Mouse (Mus musculus): ENCODE results near the gene Gm48551.

The Gm48551 gene

DNA sequence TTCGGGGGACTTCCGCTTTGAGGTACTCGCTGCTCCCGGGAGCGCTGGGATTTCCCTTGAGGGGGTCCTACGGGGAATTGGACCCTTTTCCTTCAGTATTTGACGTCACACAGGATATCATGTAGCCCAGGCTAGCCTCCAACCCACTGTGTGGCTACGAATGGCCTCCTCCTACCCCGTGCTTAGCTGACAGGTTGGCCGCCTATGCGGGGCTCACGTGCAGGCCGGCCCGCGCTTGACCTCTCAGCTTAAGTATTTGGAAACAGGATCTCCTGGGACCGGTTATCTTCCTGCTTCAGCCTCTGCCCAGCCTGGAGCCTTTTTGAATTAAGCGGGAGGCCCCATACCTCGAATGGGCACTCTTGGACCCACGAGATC lies 328 bp downstream of the Gm48551 start:
- no peak for DNase-seq (ENCODE audit: low spot score)

DNA sequence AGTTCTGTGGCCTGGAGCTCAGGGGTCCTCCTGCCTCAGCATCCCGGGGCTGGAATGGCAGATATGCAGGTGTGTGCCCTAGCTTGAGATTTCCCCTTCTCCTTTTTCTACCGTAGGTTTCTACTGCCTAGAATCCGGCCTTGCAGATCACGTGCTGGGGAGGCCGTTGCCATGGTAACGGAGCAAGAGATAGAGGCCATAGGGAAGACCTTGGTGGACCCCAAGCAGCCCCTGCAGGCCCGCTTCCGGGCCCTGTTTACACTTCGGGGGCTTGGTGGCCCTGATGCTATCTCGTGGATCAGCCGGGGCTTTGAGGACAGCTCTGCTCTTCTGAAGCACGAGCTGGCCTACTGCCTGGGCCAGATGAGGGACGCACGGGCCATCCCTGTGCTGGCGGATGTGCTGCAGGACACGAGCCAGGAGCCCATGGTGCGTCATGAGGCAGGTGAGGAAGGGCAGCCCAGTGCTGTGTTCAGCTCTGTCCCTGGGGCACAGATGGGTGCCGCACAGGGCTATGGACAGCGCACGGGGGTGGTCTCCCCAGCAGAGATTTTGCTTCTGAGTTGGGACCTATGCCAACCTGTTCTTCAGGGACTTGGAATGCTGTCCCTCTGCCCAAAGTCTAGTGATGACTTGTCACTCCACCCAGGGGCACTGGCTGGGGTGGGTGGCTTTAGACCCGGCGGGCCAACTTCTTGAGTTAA lies 1.5 kb downstream of the Gm48551 start:
- DNase-seq (ENCODE audit: low spot score): no peak

DNA sequence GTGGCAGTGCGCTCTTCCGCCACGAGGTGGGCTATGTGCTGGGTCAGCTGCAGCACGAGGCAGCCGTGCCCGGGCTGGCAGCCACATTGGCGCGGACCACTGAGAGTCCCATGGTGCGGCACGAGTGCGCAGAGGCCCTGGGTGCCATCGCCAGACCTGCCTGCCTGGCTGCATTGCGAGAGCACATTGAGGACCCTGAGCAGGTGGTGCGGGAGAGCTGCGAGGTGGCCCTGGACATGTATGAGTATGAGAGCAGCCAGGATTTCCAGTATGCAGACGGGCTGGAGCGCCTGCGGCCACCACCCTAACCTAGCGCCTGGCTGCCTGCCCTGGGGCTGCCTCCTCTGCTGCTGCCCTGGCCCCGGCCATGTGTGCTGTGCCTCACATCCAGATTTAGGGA lies 3.5 kb downstream of the Gm48551 start:
- DNase-seq (ENCODE audit: low spot score): no peak

DNA sequence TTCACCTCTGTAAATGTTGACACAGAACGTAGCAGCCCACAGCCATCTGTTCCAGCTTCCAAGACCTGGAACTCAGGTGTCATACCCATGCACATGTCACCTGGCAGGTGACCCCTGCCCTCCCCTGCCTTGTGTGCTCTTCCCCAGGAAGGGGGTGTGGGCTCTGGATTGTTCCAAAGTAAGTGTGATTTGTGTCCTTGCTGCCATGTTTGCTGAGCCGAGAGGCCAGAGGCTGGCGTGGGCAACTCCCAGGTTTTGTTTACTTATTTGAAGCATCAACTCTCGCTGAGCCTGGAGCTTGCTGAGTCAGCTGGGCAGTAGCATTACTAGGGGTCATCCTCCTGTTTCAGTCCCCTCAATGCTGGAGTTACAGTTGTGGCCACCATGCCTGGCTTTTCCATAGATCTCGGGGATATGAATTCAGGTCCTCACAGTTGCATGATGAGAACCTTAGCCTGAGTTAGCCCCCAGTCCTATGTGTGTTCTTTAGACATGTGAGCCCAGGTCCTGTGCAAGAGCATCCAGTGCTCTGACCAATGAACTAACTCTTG lies 4.3 kb downstream of the Gm48551 start, which contains the start of gene Gm48552:
Gene Gm48552, plus strand, starts transcription at position 501 of the 551 bp plus-strand sequence.
- DNase-seq (ENCODE audit: low spot score): peak; percentile 71

DNA sequence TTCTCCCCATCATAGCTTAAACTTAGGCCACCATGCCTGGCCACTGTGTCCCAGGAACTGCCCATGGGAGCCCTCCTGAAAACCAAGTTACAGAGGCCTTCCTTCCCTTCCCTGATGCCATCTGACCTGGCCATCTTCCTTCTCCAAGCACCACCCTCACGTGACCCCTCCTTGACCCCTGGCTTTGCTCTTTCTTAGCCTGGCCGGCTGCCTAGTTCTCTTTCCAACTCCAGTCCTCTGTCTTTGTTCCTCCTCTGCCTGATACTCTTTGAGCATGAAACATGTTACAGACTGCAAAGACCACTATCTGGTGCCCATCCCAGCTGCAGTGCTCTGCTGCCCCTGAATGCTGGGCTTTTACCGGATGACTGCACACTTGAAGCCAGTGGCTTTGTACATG lies 5.1 kb downstream of the Gm48551 start:
- DNase-seq (ENCODE audit: low spot score): no peak

DNA sequence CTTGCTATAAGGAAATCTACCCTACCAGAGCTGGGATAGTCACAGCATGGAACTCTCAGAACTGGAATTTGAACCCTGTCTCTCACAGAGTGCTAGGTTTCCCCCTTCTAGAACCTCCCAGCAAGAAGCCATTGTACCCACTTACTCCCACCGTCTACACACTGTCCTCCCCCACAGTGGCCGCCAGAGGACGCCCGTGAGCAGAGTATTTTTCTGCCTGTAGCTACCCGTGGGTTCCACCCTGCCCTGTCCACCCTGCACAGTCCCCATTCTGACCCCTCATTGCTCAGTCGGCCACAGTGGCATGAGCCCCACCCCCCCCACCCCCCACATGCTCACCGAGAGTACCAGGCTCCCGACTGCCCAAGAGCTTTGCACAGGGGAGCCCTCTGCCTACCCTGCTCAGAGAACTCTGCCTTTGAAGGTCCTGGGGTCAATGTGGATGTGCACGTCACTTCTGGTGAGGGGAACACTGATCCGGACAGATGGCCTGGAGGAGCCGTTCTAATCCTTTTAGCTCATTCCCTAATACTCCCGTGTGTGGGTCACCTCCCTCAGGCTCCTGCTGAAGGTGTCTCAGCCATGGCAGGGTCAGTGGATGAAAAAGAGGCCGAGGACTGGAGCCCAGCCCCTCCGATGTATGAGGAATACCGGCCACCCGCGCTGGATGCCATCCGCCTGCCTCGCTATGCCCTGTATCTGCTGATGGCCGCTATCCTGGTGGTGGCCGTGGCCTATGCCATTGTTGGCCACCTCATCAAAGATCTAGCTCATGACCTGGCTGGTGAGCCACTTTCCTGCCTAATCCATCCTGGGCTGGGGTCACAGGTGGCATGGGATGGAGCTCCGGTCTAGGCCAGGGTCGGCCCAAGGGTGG lies 5.8 kb downstream of the Gm48551 start:
- no peak for DNase-seq (ENCODE audit: low spot score)

DNA sequence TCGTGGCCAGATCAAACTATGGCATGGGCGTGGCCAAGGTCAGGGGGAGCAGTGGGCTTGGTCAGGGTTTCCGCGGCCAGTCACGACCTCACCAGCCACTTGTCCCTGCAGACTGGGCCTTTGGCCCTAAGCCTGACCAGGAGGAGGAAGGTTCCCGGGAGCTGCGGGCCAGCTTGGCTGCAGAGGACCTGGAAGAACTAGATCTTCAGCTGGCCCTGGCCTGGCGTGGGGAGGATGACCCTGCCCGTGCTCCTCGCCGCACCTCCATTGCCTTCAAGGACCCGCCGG lies 6.4 kb downstream of the Gm48551 start:
- DNase-seq (ENCODE audit: low spot score): no peak

DNA sequence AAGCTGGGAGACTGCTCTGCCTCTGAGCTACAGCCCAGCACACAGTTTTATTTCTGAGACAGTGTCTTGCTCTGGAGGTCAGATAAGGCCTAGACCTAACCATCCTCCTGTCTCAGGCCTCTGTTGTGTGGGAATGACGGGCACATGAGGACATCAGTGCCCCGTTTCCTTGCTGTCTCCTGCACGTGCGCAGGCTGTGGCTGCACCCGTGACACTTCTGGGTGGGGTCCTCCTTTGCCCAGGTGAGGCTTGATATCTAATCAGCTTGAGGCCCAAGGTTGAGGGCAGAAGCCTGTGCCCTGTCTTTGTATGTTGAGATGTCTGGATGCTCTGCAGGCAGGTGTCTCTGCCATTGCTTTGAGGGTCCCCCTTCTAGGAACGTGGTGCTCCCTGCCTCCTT lies 8.0 kb downstream of the Gm48551 start:
- DNase-seq (ENCODE audit: low spot score): no peak

DNA sequence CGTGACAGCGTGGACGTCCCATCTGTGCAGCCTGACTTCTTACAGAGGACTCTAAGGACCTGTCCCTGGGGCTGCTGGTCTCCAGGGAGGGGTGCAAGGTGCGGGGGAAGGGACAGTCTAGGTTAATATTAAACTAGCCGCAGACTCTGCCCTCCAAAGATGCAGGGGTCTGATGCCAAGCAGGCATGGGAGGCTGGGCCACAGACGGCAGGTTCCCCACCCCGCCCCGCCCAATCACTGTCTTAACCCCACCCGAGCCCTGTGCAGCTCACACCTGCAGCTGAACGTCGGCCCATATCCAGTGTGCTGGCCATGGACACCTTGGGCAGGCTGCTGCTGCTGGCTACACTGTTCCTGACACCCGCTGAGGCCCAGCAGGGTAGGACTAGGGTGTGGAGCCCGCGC lies 8.5 kb downstream of the Gm48551 start, which contains the start of gene Smim24:
Gene Smim24, plus strand, starts transcription at position 271 of the 405 bp plus-strand sequence.
- DNase-seq (ENCODE audit: low spot score): no peak

DNA sequence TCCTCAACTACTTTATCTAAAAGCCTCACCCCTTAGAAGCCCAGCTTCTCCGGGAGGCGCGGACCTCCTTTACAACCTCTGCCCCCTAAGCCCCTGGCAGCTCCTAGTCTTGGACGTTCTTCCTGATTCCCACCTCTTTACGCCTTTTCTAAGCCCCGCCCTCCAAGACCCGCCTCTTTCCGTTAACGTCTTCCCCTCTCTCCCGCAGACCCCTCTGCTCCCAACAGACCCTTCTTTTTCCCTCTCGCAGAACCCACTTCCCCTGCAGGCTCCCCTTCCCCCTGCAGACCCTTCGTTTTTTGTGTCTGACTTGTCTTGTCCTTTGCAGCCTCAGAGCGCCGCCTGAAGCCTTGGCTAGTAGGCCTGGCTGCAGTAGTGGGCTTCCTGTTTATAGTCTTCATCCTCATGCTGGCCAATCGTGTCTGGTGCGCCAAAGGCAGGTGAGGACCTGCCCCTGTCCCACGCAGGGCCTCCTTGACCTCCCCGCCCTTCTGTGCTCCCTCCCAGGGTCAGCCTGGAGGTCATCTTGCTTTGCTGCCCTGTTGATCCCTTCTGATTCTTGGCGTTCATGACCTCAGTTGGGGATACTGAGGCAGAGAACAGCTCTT lies 9.3 kb downstream of the Gm48551 start:
- peak; percentile 66 for DNase-seq (ENCODE audit: low spot score)

DNA sequence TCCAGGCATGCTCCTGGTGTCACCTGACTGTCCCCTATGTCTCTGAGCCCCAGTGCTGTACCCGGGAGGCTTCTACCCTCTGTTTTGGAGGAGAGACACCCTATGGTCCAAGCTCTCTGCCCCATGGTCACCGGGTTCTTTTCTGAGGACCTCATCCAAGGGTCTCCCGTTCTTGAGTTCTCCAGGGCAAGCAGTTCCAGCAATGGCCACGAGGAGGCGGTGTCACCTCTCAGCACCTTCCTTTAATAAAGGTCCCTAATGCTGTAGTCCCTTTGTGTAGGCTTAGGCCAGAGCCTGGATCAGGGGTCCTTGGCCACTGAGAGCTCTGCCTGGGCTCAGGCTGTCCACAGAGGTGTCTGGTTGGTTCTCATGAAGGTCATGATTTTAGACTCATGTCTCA lies 10.9 kb downstream of the Gm48551 start:
- DNase-seq (ENCODE audit: low spot score): no peak

DNA sequence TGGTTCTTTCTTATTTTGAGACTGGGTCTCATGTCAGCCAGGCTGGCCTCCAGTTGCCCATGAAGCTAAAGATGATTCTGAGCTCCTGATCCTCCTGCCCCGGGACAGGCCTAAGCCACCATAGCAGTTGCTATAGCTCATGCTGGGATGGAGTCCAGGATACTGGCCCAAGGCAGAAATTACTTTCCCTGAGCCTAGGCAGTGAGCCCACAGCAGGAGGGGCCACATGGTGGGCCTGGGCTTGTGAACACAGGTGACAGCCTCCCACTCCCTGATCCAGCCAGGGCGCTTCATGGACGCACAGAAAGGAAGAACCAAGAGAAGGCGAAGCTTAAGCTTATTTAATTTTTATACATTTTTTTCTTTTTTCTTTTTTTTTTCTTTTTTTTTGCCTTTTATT lies 11.6 kb downstream of the Gm48551 start:
- DNase-seq (ENCODE audit: low spot score): no peak

DNA sequence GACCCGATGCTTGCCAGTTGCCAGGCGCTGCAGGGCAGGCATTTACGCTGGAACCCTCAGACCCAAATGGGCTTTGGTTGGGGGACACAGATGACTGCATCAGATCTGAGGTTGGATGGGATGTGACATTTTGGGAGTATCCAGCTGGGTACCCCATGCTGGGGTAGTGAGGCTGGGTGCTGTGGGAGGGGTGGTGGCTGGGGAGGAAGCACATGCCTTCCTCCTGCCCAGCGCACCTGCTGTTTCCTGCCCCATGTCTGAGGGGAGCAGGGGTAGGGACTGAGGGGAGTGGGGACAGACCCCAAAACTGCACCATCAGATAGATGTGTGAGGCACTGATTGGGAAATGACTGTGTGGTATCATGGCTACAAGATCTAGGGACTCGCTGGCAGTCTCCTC lies 12.5 kb downstream of the Gm48551 start:
- DNase-seq (ENCODE audit: low spot score): no peak

DNA sequence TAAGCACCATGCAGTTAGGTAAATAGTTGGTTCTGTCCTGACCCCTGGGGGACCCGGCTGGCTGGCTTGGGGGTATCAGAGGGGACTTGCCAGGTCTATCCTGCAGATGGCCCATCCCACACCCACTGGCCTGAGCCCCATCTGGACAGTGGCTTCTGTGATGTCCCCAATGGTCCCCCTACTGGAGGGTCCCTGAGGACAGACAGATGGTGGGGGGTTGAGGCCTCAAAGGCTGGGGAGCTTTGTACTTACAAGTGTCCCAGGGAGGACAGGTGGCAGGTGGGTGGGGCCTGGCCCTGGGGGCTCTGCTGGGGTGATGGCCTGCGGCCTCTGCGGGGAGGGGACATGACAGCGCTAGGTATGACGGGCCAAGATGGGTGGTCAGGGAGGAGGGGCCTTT lies 15.0 kb downstream of the Gm48551 start:
- no peak for DNase-seq (ENCODE audit: low spot score)

DNA sequence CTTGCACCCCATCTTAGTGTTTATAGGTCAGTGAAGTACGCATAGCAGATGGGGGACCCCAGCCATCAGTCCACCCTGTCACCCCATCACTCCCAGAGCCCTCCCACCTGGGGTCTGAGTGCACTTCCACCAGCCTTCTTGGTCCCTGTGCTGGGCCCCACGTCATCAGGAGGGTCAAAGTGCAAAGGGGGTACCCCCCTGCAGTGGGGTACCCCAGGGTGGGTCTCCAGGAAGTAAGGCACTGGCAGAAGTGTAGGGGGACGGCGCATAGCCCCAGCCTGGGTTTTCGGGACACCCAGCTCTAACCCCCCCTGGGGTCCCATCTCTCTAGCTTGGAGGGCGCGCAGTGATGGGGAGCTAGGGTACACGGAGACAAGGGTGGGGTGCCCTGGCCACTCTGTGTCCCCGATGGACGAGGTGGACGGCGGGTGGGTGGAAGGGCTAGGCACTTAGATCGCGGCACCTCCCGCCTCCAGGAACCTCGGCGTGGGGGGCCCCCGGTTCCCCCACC lies 15.6 kb downstream of the Gm48551 start:
- no peak for DNase-seq (ENCODE audit: low spot score)

DNA sequence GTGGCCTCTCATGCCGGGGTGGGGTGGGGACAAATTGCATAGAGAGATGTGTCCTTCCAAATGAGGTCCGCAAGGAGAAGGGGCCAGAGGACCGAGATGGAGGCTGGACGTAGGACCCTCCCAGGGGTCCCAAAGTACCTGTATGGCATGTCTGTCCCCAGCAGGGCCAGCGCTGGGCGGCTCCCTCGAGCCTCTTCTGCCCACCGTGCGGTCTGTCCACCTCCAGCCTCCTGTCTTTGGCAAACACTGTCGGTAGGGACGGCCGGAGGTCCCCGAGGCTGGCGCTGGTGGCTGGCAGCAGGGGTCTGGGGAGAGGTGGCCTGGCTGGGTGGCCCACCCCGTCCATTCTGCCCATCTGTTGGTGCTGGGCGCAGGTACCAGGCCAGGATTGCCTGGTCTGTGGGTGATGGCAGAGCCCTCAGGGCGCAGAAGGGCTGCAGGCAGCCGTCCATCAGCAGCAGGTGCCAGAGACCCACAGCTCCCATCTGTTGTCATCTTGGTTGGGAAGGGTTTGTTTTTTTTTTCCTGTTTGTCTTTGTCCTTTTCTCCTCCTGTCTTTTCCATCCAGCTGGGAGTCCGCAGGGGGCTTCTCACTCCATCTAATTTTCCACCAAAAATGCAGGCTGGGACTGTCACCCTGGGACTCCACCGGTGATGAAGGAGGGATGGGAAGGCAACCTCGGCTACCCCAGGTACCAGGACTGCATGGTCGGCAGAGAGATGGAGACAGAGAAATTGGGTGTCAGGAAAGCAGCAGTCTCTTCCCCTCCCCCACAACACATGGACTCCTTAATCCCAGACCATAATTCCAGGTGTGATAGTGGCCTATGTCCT lies 16.3 kb downstream of the Gm48551 start:
- no peak for DNase-seq (ENCODE audit: low spot score)

DNA sequence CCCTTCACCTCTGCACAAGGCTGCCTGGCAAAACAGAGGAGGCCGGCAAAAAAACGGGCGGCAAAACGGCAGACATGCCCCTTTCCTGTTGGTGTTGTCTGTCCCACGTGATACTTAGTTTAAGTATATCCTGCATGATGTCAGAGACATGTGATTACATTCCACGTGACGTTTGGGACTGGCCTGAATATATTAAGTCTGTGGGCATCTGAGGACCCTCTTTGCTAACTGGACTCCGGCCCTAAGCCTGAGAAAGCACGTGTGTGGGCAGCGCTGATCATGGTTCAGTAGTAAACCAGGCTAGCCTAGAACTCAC lies 16.9 kb downstream of the Gm48551 start:
- DNase-seq (ENCODE audit: low spot score): no peak

DNA sequence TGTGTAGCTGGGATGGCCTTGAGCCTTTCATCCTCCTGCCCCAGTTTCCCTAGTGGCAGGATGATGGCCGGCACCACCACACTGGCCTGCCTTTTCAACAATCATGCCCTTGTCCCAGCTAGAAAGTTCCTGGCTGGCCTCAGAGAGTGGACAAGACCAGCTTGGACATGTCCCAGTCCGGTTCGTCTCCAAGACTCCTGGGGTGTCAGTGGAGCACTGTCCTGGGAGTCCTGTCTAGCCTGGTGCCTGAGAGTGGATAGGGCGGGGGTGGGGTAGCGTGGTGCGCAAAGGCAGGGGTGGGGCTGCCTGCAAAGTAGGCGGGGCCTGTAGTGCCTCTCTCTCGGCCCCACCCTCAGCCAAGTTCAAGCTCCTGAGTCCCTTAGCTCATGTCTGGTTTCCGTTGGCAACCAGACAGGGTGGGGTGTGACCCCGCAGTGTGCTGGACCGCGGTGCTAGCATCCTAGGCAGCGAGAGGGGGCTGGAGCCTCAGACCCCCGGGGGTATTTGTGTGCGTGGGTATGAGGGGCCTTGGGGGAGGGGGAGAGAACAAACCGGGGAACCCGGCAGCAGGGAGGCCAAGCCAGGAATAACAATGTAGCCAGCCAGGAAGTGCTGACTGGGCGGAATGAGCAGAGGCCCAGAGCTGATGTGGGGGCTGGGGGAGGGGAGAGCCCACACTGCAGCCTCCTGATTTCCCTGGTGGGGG lies 17.4 kb downstream of the Gm48551 start:
- DNase-seq (ENCODE audit: low spot score): peak; percentile 75

DNA sequence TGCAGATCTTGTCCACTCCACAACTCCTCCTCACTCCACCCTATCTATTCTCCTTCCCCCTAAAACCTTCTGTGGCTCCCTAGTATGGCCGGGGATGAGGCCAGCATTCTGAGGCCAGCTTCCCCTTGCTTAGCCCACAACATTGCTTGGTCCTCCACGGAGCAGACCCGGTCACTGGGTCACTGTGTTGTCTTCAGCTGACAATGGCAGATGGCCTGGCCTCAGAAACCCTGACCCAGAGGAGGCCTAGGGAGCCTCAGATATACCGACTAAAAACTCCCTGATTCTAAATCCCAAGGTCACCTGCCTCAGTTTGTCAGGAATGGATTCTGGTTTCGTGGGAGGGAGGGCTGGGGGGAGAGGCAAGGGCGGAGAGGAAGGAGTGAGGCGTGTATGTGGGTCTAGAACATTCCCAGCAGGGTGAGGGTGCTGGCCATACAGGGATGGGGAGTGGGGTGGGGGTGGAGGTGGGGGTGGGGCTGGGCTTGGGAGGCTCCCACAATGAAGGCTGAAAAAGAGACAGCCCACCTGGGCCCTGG lies 18.0 kb downstream of the Gm48551 start:
- no peak for DNase-seq (ENCODE audit: low spot score)

DNA sequence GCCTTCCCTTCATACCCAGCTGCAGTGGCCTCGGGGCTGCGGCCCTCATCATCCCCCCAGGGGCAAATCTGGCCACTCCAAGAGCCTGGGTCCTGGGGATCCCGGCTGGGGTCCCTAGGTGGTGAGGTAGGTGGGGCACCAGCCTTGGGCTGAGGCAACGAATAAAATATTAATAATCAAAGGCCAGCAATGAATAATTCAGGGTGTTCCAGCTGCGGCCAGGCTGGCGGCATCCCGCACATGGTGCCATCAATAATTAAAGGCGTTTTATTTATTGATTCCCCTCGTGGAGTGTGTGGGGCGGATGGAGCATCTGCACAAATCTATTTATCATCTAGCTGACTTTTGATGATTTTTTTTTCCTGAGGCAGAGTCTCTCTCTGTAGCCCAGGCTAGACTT lies 19.2 kb downstream of the Gm48551 start:
- no peak for DNase-seq (ENCODE audit: low spot score)

DNA sequence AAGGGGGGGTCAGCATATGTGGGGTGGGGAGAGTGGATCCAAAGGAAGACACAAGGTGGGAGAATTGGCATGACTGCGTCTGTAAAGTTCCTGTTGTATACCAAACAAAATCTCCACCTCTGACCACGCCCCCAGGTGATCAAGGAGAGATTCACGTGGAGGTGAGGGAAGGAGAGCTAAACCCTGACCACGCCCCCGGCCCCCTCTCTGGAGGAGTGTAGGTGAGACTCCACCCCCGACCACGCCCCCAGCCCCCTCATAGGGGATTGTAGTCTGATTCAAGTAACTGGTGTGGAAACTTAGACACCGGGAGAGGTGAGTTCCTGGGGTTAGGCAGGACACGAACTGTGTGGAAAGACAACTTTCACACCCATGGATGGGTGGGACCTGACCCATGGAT lies 19.8 kb downstream of the Gm48551 start:
- DNase-seq (ENCODE audit: low spot score): no peak
